Mouse (Mus musculus) heart, adult 8-10 months (tissue): ENCODE measurements at regions not wholly inside any gene's neighbourhood (a gene's known extent, or its start where the extent isn't known, plus 50 kb on each side); places are given as distances from the start of the nearest gene placed in this dataset.

Experiments
- DNase-seq: peaks from one replicate; pipeline ENCODE4 v3.0.0; 2022; ENCODE audit warnings: low spot score

- peak; percentile 33 for DNase-seq
Measured at GRCm38 (mm10) chr16:25042669-25043440, 243.8 kb upstream of the Tprg start.

- DNase-seq = no peak
Measured at GRCm38 (mm10) chr16:25044637-25045036, 242.0 kb upstream of the Tprg start.

- DNase-seq = no peak
Measured at GRCm38 (mm10) chr16:25047726-25048125, 238.9 kb upstream of the Tprg start.

GRCm38 (mm10) chr16:25049928-25050510, 236.6 kb upstream of the Tprg start:
- peak; percentile 43 for DNase-seq

- no peak for DNase-seq
Measured at GRCm38 (mm10) chr16:25051044-25051443, 235.6 kb upstream of the Tprg start.

- DNase-seq = no peak
Measured at GRCm38 (mm10) chr16:25052428-25052827, 234.2 kb upstream of the Tprg start.

- peak; percentile 48 for DNase-seq
Measured at GRCm38 (mm10) chr16:25052917-25053343, 233.7 kb upstream of the Tprg start.

GRCm38 (mm10) chr16:25054304-25054703, 232.3 kb upstream of the Tprg start:
- no peak for DNase-seq

GRCm38 (mm10) chr16:25055376-25055775, 231.2 kb upstream of the Tprg start:
- DNase-seq = no peak

GRCm38 (mm10) chr16:25058051-25058747, 228.4 kb upstream of the Tprg start:
- no peak for DNase-seq

GRCm38 (mm10) chr16:25058812-25059501, 227.7 kb upstream of the Tprg start:
- peak; percentile 100 for DNase-seq

- peak; percentile 87 for DNase-seq
Measured at GRCm38 (mm10) chr16:25059504-25059992, 227.1 kb upstream of the Tprg start.

- no peak for DNase-seq
Measured at GRCm38 (mm10) chr16:25060266-25060665, 226.4 kb upstream of the Tprg start.

- DNase-seq = no peak
Measured at GRCm38 (mm10) chr16:25061631-25062030, 225.0 kb upstream of the Tprg start.

GRCm38 (mm10) chr16:25063981-25064380, 222.6 kb upstream of the Tprg start:
- no peak for DNase-seq

- DNase-seq = peak; percentile 93
Measured at GRCm38 (mm10) chr16:25064538-25064937, 222.1 kb upstream of the Tprg start.

- peak; percentile 37 for DNase-seq
Measured at GRCm38 (mm10) chr16:25066822-25067221, 219.8 kb upstream of the Tprg start.

GRCm38 (mm10) chr16:25067276-25068249, 219.1 kb upstream of the Tprg start:
- no peak for DNase-seq

- no peak for DNase-seq
Measured at GRCm38 (mm10) chr16:25080811-25081210, 205.8 kb upstream of the Tprg start.

GRCm38 (mm10) chr16:25083729-25084128, 202.9 kb upstream of the Tprg start:
- no peak for DNase-seq
